Mouse (Mus musculus): ENCODE measurements around the gene Fam173a.

DNA sequence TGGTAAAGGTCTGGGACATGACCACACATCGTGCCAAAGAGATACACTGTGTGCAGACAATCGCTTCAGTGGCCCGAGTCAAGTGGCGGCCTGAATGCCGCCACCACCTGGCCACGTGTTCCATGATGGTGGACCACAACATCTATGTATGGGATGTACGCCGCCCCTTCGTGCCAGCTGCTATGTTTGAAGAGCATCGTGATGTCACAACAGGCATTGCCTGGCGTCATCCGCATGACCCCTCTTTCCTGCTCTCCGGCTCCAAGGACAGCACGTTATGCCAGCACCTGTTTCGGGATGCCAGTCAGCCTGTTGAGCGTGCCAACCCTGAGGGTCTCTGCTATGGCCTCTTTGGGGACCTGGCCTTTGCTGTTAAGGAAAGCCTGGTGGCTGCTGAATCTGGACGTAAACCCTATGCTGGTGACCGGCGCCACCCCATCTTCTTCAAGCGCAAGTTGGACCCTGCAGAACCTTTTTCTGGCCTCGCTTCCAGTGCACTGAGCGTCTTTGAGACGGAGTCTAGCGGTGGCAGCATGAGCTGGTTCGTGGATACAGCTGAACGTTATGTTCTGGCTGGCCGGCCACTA, 33.4 kb upstream of the Fam173a start:
- TF ChIP-seq CTCF (IDR thresholded peaks at IDR 0.05; ENCODE audit: control insufficient read depth, insufficient read depth, low read length): no peak
- no peak for TF ChIP-seq POLR2A (IDR thresholded peaks at IDR 0.05; ENCODE audit: borderline replicate concordance, control insufficient read depth, low read depth, low read length)
